Mouse (Mus musculus): Measurements from ENCODE around the gene Nop53. TPM values are rescaled to one million over a fixed set of nuclear protein-coding genes. Genes with fewer than 3 reads are reported as not detected.

The Nop53 gene
- polyA plus RNA-seq, 1 experiment from 2014 or later: 71.8 TPM

DNA sequence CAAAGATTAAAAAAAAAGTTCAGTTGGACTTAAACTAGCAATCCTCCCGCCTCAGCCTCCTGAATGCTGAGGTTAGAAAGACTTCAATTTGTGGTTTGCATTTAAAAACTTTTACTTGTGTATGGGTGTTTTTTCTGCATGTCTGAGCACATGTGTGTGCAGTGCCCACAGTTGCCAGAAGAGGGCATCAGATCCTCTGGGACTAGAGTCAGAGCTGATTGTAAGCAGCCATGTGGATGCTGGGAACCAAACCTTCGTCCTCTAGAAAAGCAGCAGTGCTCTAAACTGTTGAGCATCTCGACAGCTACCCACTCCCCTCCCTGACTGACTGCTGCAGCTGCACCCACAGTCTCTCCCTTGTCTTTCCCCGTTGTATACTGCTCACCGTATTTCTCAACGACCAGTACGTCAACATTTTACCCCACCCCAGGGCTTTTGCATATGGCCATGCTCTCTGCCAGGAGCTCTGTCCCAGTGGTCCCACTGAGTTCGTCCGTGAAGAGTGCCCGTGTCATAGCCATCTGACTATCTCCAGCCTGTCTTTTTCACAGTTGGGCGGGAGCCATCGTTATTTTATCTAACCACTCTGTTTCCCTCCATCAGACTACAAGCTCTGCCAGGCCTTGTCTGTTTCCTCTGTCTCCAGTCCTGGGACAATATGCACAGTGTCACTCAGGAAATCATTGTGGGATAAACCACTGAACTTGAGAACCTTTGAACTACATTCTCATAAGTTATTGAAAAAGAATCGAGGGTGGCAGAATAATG is 7.6 kb upstream of the Nop53 start:
- peaks cover 55% of the 10 kb centered on the region for H3K4me1 ChIP-seq (ENCODE audit: control insufficient read depth, low read depth, low read length)
- no peaks in the 10 kb centered on the region for H3K9me3 ChIP-seq (replicated peaks; ENCODE audit: control insufficient read depth, low read length)
- no peak overlapping the region for H3K9ac ChIP-seq (ENCODE audit: low read depth, low read length)
- H3K36me3 ChIP-seq (ENCODE audit: control insufficient read depth, insufficient read depth): no peaks in the 10 kb centered on the region
- no peak overlapping the region for H3K4me2 ChIP-seq (ENCODE audit: low read depth, low read length)
- no peak overlapping the region; the same call in 1 of the 2 replicates for H3K27ac ChIP-seq (ENCODE audit: low read length)
- no peak overlapping the region for H3K4me3 ChIP-seq (ENCODE audit: low read depth, low read length)
- peaks cover 3% of the 10 kb centered on the region; the same call in 1 of the 2 replicates for H3K27me3 ChIP-seq (ENCODE audit: control insufficient read depth, insufficient read depth, low read depth, low read length)
- WGBS (ENCODE audit: insufficient replicate concordance): 41% methylated on average over 13 of the region's 13 CpGs
- ATAC-seq (ENCODE audit: low read depth): no peak

- Histone ChIP-seq H3K4me2 (ENCODE audit: low read depth, low read length) (no peak overlapping the region), H3K27ac (ENCODE audit: low read length) (peak overlapping the region; percentile 57), H3K4me1 (ENCODE audit: control insufficient read depth, low read depth, low read length) (peaks cover 64% of the 10 kb centered on the region), H3K9me3 (replicated peaks; ENCODE audit: control insufficient read depth, low read length) (no peaks in the 10 kb centered on the region), H3K4me3 (ENCODE audit: low read depth, low read length) (no peak overlapping the region), H3K27me3 (ENCODE audit: control insufficient read depth, insufficient read depth, low read depth, low read length) (peaks cover 3% of the 10 kb centered on the region; the same call in 1 of the 2 replicates), H3K9ac (ENCODE audit: low read depth, low read length) (no peak overlapping the region), H3K36me3 (ENCODE audit: control insufficient read depth, insufficient read depth) (no peaks in the 10 kb centered on the region)
- peak; percentile 78 for ATAC-seq (ENCODE audit: low read depth)
- WGBS (ENCODE audit: insufficient replicate concordance): 23% methylated on average over 3 of the region's 3 CpGs
These were observed 6.5 kb upstream of the Nop53 start for GRCm38 (mm10) chr7:15952416-15952815.

GRCm38 (mm10) chr7:15950008-15950407 is 4.1 kb upstream of the Nop53 start:
- H3K9ac ChIP-seq (ENCODE audit: low read depth, low read length): no peak overlapping the region
- no peak overlapping the region for H3K4me2 ChIP-seq (ENCODE audit: low read depth, low read length)
- peaks cover 3% of the 10 kb centered on the region; the same call in 1 of the 2 replicates for H3K27me3 ChIP-seq (ENCODE audit: control insufficient read depth, insufficient read depth, low read depth, low read length)
- no peak for ATAC-seq (ENCODE audit: low read depth)
- H3K27ac ChIP-seq (ENCODE audit: low read length): no peak overlapping the region
- no peak overlapping the region for H3K4me3 ChIP-seq (ENCODE audit: low read depth, low read length)
- no peaks in the 10 kb centered on the region for H3K36me3 ChIP-seq (ENCODE audit: control insufficient read depth, insufficient read depth)
- 83% methylated on average over 15 of the region's 15 CpGs for WGBS (ENCODE audit: insufficient replicate concordance)
- H3K9me3 ChIP-seq (replicated peaks; ENCODE audit: control insufficient read depth, low read length): no peaks in the 10 kb centered on the region
- H3K4me1 ChIP-seq (ENCODE audit: control insufficient read depth, low read depth, low read length): peaks cover 69% of the 10 kb centered on the region

DNA sequence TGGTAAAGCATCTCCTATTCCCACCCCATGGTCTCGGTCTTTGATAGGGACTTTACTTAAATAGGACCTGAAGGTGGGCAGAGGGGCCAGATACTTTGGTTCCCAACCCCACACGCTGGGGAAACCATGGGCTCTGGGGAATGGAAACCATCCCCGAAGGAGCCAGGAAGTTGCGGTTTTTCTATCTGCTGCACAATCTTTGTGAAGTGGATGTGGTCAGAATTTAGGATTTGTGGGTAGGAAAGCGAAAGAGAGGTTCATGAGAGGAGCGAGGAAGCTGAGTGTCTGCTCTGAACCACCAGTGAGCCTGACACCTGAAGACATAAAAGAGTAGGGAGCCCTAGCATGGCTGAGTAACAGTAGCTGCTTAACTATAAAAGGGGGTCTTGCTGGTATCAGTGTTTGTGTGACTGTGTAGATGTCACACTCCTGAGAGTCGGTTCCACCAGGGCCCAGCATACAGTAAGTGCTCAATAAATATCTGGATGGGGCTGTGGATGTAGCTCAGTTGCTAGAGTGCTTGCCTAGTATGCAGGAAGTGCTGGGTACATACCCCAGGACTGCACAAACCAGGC is 3.4 kb upstream of the Nop53 start:
- H3K4me1 ChIP-seq (ENCODE audit: control insufficient read depth, low read depth, low read length): peaks cover 69% of the 10 kb centered on the region
- ATAC-seq (ENCODE audit: low read depth): no peak
- WGBS (ENCODE audit: insufficient replicate concordance): 44% methylated on average over 7 of the region's 7 CpGs
- H3K4me3 ChIP-seq (ENCODE audit: low read depth, low read length): no peak overlapping the region
- peaks cover 1% of the 10 kb centered on the region; the same call in 1 of the 2 replicates for H3K36me3 ChIP-seq (ENCODE audit: control insufficient read depth, insufficient read depth)
- H3K9me3 ChIP-seq (replicated peaks; ENCODE audit: control insufficient read depth, low read length): no peaks in the 10 kb centered on the region
- H3K4me2 ChIP-seq (ENCODE audit: low read depth, low read length): 0 out of 2 replicates have a peak overlapping the region, but pooled peaks have one; percentile 65
- H3K27me3 ChIP-seq (ENCODE audit: control insufficient read depth, insufficient read depth, low read depth, low read length): peaks cover 3% of the 10 kb centered on the region; the same call in 1 of the 2 replicates
- H3K27ac ChIP-seq (ENCODE audit: low read length): no peak overlapping the region
- no peak overlapping the region for H3K9ac ChIP-seq (ENCODE audit: low read depth, low read length)

DNA sequence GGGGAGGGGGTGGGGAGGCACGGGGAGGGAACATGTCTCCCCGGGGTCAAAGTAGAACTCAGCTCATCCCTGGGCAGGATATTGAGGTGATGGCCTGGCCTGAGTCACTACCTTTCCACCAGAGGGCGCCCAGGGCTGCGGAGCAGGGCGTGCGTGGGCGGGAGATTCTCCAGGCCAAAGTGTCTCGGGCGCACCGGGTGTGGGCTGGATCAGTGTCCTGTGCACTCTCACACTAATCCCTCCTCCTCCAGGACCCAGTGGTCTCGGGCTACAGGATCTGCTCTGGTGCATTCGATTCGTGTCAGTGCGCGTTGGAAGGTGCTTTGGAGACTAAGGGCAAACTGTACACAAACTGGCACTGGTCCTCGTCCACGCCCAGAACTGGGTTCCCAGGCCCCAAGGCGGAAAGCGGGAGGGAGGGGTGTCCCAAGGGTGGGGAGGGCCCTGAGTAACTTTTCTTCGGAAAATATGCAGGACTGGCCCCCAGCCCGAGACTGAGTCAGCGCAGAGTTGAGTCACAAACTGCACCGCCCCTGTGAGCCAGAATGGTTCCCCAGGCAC is 2.6 kb upstream of the Nop53 start:
- peak overlapping the region; percentile 65 for H3K4me2 ChIP-seq (ENCODE audit: low read depth, low read length)
- peaks cover 10% of the 10 kb centered on the region for H3K36me3 ChIP-seq (ENCODE audit: control insufficient read depth, insufficient read depth)
- peak overlapping the region; percentile 65 for H3K27ac ChIP-seq (ENCODE audit: low read length)
- H3K27me3 ChIP-seq (ENCODE audit: control insufficient read depth, insufficient read depth, low read depth, low read length): peaks cover 3% of the 10 kb centered on the region; the same call in 1 of the 2 replicates
- H3K9me3 ChIP-seq (replicated peaks; ENCODE audit: control insufficient read depth, low read length): no peaks in the 10 kb centered on the region
- H3K4me3 ChIP-seq (ENCODE audit: low read depth, low read length): peak overlapping the region; percentile 44
- peak overlapping the region; percentile 63 for H3K9ac ChIP-seq (ENCODE audit: low read depth, low read length)
- peaks cover 62% of the 10 kb centered on the region for H3K4me1 ChIP-seq (ENCODE audit: control insufficient read depth, low read depth, low read length)
- peak; percentile 60 for ATAC-seq (ENCODE audit: low read depth)
- 2% methylated on average over 23 of the region's 23 CpGs for WGBS (ENCODE audit: insufficient replicate concordance)

DNA sequence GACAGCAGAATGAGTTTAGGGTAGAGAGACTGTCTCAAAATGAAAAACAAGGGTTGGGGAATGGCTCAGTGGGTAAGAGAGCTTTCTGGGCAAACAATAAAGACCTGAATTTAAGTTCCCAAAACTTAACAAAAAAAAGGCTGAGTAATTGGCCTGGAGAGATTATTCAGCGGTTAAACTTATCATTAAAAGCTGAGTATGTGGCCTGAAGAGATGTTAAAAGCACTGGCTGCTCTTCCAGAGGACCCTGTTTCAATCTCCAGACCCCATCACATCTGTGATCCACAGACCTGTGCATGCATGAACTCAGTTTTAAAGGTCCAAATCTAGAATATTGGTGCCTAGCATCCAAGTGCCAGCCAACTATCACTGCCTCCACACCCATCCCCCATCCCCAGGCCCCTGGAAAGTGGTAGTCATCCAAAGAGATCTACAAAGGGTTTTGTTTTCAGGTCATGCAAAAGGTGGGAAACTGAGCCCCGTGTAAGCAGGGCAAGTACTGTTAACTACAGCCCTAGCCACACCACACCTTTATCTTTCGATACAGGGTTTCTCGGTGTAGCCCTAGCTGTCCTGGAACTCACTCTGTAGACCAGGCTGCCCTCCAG is 1.9 kb upstream of the Nop53 start:
- H3K9me3 ChIP-seq (replicated peaks; ENCODE audit: control insufficient read depth, low read length): no peaks in the 10 kb centered on the region

GRCm38 (mm10) chr7:15945211-15945610 is 663 bp downstream of the Nop53 start:
- ATAC-seq (ENCODE audit: low read depth): no peak
- no peaks in the 10 kb centered on the region for H3K9me3 ChIP-seq (replicated peaks; ENCODE audit: control insufficient read depth, low read length)
- peak overlapping the region; percentile 67 for H3K4me2 ChIP-seq (ENCODE audit: low read depth, low read length)
- no peaks in the 10 kb centered on the region for H3K27me3 ChIP-seq (ENCODE audit: control insufficient read depth, insufficient read depth, low read depth, low read length)
- peak overlapping the region; percentile 85 for H3K9ac ChIP-seq (ENCODE audit: low read depth, low read length)
- H3K36me3 ChIP-seq (ENCODE audit: control insufficient read depth, insufficient read depth): peaks cover 34% of the 10 kb centered on the region
- peak overlapping the region; percentile 85 for H3K4me3 ChIP-seq (ENCODE audit: low read depth, low read length)
- H3K4me1 ChIP-seq (ENCODE audit: control insufficient read depth, low read depth, low read length): peaks cover 37% of the 10 kb centered on the region
- WGBS (ENCODE audit: insufficient replicate concordance): 2% methylated on average over 8 of the region's 8 CpGs
- H3K27ac ChIP-seq (ENCODE audit: low read length): peak overlapping the region; percentile 94; the same call in 1 of the 2 replicates

More for the DNA sequence above, 1.9 kb upstream of the Nop53 start:
- Histone ChIP-seq H3K27ac (ENCODE audit: low read length) (peak overlapping the region; percentile 65), H3K4me1 (ENCODE audit: control insufficient read depth, low read depth, low read length) (peaks cover 57% of the 10 kb centered on the region), H3K27me3 (ENCODE audit: control insufficient read depth, insufficient read depth, low read depth, low read length) (peaks cover 3% of the 10 kb centered on the region; the same call in 1 of the 2 replicates), H3K4me2 (ENCODE audit: low read depth, low read length) (peak overlapping the region; percentile 65), H3K9ac (ENCODE audit: low read depth, low read length) (no peak overlapping the region; the same call in 1 of the 2 replicates), H3K4me3 (ENCODE audit: low read depth, low read length) (no peak overlapping the region), H3K36me3 (ENCODE audit: control insufficient read depth, insufficient read depth) (peaks cover 11% of the 10 kb centered on the region)
- 21% methylated on average over 4 of the region's 4 CpGs for WGBS (ENCODE audit: insufficient replicate concordance)
- ATAC-seq (ENCODE audit: low read depth): no peak

- H3K27me3 ChIP-seq (ENCODE audit: control insufficient read depth, insufficient read depth, low read depth, low read length): no peaks in the 10 kb centered on the region
- H3K4me2 ChIP-seq (ENCODE audit: low read depth, low read length): peak overlapping the region; percentile 67; the same call in 1 of the 2 replicates
- H3K9me3 ChIP-seq (replicated peaks; ENCODE audit: control insufficient read depth, low read length): no peaks in the 10 kb centered on the region
- ATAC-seq (ENCODE audit: low read depth): no peak
- no peak overlapping the region for H3K27ac ChIP-seq (ENCODE audit: low read length)
- H3K4me3 ChIP-seq (ENCODE audit: low read depth, low read length): no peak overlapping the region
- peaks cover 43% of the 10 kb centered on the region for H3K36me3 ChIP-seq (ENCODE audit: control insufficient read depth, insufficient read depth)
- H3K9ac ChIP-seq (ENCODE audit: low read depth, low read length): no peak overlapping the region
- peaks cover 36% of the 10 kb centered on the region for H3K4me1 ChIP-seq (ENCODE audit: control insufficient read depth, low read depth, low read length)
- 92% methylated on average over 1 of the region's 1 CpGs for WGBS (ENCODE audit: insufficient replicate concordance)
These were observed 1.6 kb downstream of the Nop53 start for GRCm38 (mm10) chr7:15944311-15944710.
